Mouse (Mus musculus): ENCODE data around the gene Calr3. TPM values are rescaled to one million over a fixed set of nuclear protein-coding genes. Genes with fewer than 3 reads are reported as not detected.
A peak's percentile ranks its signal among the peaks of the same experiment; 100 is the strongest.

The Calr3 gene
- polyA plus RNA-seq, 1 experiment from 2014 or later, result 1.1 TPM

GRCm38 (mm10) chr8:72429676-72430075, 14.0 kb downstream of the Calr3 start:
- H3K27ac ChIP-seq, result no peak overlapping the region
- no peak overlapping the region for H3K9ac ChIP-seq
- H3K36me3 ChIP-seq, result no peaks in the 10 kb centered on the region
- WGBS, result 52% methylated on average over 13 of the region's 13 CpGs
- ATAC-seq (ENCODE audit: insufficient number of reproducible peaks, insufficient read depth, low FRiP score, low TSS enrichment, low read depth), result no peak
- no peak overlapping the region for H3K4me3 ChIP-seq
- no peaks in the 10 kb centered on the region for H3K9me3 ChIP-seq
- no peaks in the 10 kb centered on the region for H3K4me1 ChIP-seq
- no peaks in the 10 kb centered on the region for H3K27me3 ChIP-seq
- no peak overlapping the region for H3K4me2 ChIP-seq

- 0 out of 2 replicates have a peak overlapping the region, but pooled peaks have one; percentile 64 for H3K4me2 ChIP-seq
These were observed 20.7 kb downstream of the Calr3 start for GRCm38 (mm10) chr8:72422926-72423325.

GRCm38 (mm10) chr8:72421362-72422335, 22.0 kb downstream of the Calr3 start, which contains the start of gene Eps15l1:
Gene Eps15l1, minus strand, starts transcription at chr8:72421460.
- H3K9me3 ChIP-seq, result no peaks in the 10 kb centered on the region
- no peaks in the 10 kb centered on the region for H3K36me3 ChIP-seq
- H3K4me2 ChIP-seq, result peak within 1 kb of the TSS; percentile 64
- peak; percentile 97 for ATAC-seq (ENCODE audit: insufficient number of reproducible peaks, insufficient read depth, low FRiP score, low TSS enrichment, low read depth)
- H3K4me1 ChIP-seq, result peaks cover 44% of the 10 kb centered on the region
- H3K27me3 ChIP-seq, result no peaks in the 10 kb centered on the region
- under 1% methylated on average over 48 of the region's 48 CpGs for WGBS
- peak within 1 kb of the TSS; percentile 80 for H3K4me3 ChIP-seq
- H3K9ac ChIP-seq, result peak within 1 kb of the TSS; percentile 90
- peak within 1 kb of the TSS; percentile 95 for H3K27ac ChIP-seq

More at GRCm38 (mm10) chr8:72422926-72423325, 20.7 kb downstream of the Calr3 start:
- Histone ChIP-seq H3K27me3 (no peaks in the 10 kb centered on the region), H3K9me3 (no peaks in the 10 kb centered on the region), H3K9ac (no peak overlapping the region), H3K27ac (no peak overlapping the region; the same call in 1 of the 2 replicates), H3K4me1 (peaks cover 31% of the 10 kb centered on the region), H3K36me3 (no peaks in the 10 kb centered on the region), H3K4me3 (no peak overlapping the region)
- ATAC-seq (ENCODE audit: insufficient number of reproducible peaks, insufficient read depth, low FRiP score, low TSS enrichment, low read depth), result no peak
- 68% methylated on average over 1 of the region's 1 CpGs for WGBS

- WGBS, result under 1% methylated on average over 70 of the region's 73 CpGs
- peak; percentile 20; the same call in 1 of the 2 replicates for ATAC-seq (ENCODE audit: insufficient number of reproducible peaks, insufficient read depth, low FRiP score, low TSS enrichment, low read depth)
- H3K36me3 ChIP-seq, result no peaks in the 10 kb centered on the region
- H3K27me3 ChIP-seq, result no peaks in the 10 kb centered on the region
- peaks cover 52% of the 10 kb centered on the region for H3K4me1 ChIP-seq
- peak overlapping the region; percentile 64 for H3K4me2 ChIP-seq
- peak overlapping the region; percentile 80 for H3K4me3 ChIP-seq
- H3K27ac ChIP-seq, result peak overlapping the region; percentile 95
- H3K9me3 ChIP-seq, result no peaks in the 10 kb centered on the region
- peak overlapping the region; percentile 90 for H3K9ac ChIP-seq
These were observed 22.9 kb downstream of the Calr3 start for GRCm38 (mm10) chr8:72420571-72421361.

- H3K27ac ChIP-seq, result no peak overlapping the region
- WGBS, result 95% methylated on average over 4 of the region's 4 CpGs
- peaks cover 75% of the 10 kb centered on the region for H3K4me1 ChIP-seq
- H3K4me3 ChIP-seq, result no peak overlapping the region
- no peak overlapping the region for H3K4me2 ChIP-seq
- H3K36me3 ChIP-seq, result peaks cover 5% of the 10 kb centered on the region; the same call in 1 of the 2 replicates
- no peak for ATAC-seq (ENCODE audit: insufficient number of reproducible peaks, insufficient read depth, low FRiP score, low TSS enrichment, low read depth)
- no peaks in the 10 kb centered on the region for H3K9me3 ChIP-seq
- no peak overlapping the region for H3K9ac ChIP-seq
- H3K27me3 ChIP-seq, result no peaks in the 10 kb centered on the region
These were observed 25.6 kb downstream of the Calr3 start for GRCm38 (mm10) chr8:72418073-72418472.

GRCm38 (mm10) chr8:72415252-72415651, 28.4 kb downstream of the Calr3 start:
- no peak overlapping the region for H3K4me3 ChIP-seq
- H3K4me1 ChIP-seq, result peaks cover 71% of the 10 kb centered on the region
- H3K9me3 ChIP-seq, result no peaks in the 10 kb centered on the region
- H3K36me3 ChIP-seq, result peaks cover 13% of the 10 kb centered on the region; the same call in 1 of the 2 replicates
- no peak overlapping the region for H3K4me2 ChIP-seq
- H3K27ac ChIP-seq, result peak overlapping the region; percentile 61
- WGBS, result 69% methylated on average over 2 of the region's 2 CpGs
- peak overlapping the region; percentile 37; the same call in 1 of the 2 replicates for H3K9ac ChIP-seq
- no peak for ATAC-seq (ENCODE audit: insufficient number of reproducible peaks, insufficient read depth, low FRiP score, low TSS enrichment, low read depth)
- H3K27me3 ChIP-seq, result no peaks in the 10 kb centered on the region

- H3K27ac ChIP-seq, result no peak overlapping the region
- no peak for ATAC-seq (ENCODE audit: insufficient number of reproducible peaks, insufficient read depth, low FRiP score, low TSS enrichment, low read depth)
- H3K36me3 ChIP-seq, result peaks cover 13% of the 10 kb centered on the region; the same call in 1 of the 2 replicates
- no peak overlapping the region for H3K4me3 ChIP-seq
- no peak overlapping the region for H3K4me2 ChIP-seq
- H3K9me3 ChIP-seq, result no peaks in the 10 kb centered on the region
- no peak overlapping the region for H3K9ac ChIP-seq
- no peaks in the 10 kb centered on the region for H3K27me3 ChIP-seq
- peaks cover 70% of the 10 kb centered on the region for H3K4me1 ChIP-seq
- WGBS, result 86% methylated on average over 7 of the region's 7 CpGs
These were observed 29.8 kb downstream of the Calr3 start for GRCm38 (mm10) chr8:72413839-72414238.

GRCm38 (mm10) chr8:72409443-72409842, 34.2 kb downstream of the Calr3 start:
- H3K4me3 ChIP-seq, result no peak overlapping the region
- peaks cover 13% of the 10 kb centered on the region; the same call in 1 of the 2 replicates for H3K36me3 ChIP-seq
- no peaks in the 10 kb centered on the region for H3K27me3 ChIP-seq
- H3K9me3 ChIP-seq, result no peaks in the 10 kb centered on the region
- H3K9ac ChIP-seq, result no peak overlapping the region
- no peak overlapping the region for H3K4me2 ChIP-seq
- peak overlapping the region; percentile 28; the same call in 1 of the 2 replicates for H3K27ac ChIP-seq
- ATAC-seq (ENCODE audit: insufficient number of reproducible peaks, insufficient read depth, low FRiP score, low TSS enrichment, low read depth), result no peak
- peaks cover 28% of the 10 kb centered on the region for H3K4me1 ChIP-seq
- 23% methylated on average over 3 of the region's 3 CpGs for WGBS

GRCm38 (mm10) chr8:72407878-72408277, 35.8 kb downstream of the Calr3 start:
- Histone ChIP-seq H3K4me3 (no peak overlapping the region), H3K27me3 (no peaks in the 10 kb centered on the region), H3K4me2 (no peak overlapping the region), H3K36me3 (peaks cover 8% of the 10 kb centered on the region; the same call in 1 of the 2 replicates), H3K27ac (no peak overlapping the region), H3K9ac (no peak overlapping the region), H3K4me1 (peaks cover 16% of the 10 kb centered on the region), H3K9me3 (no peaks in the 10 kb centered on the region)
- no peak for ATAC-seq (ENCODE audit: insufficient number of reproducible peaks, insufficient read depth, low FRiP score, low TSS enrichment, low read depth)
- 76% methylated on average over 1 of the region's 1 CpGs for WGBS

- Histone ChIP-seq H3K9ac (no peak overlapping the region), H3K4me3 (no peak overlapping the region), H3K4me1 (0 out of 2 replicates have a peak, but pooled peaks cover 3% of the 10 kb centered on the region), H3K27ac (no peak overlapping the region), H3K9me3 (no peaks in the 10 kb centered on the region), H3K36me3 (peaks cover 20% of the 10 kb centered on the region), H3K27me3 (no peaks in the 10 kb centered on the region), H3K4me2 (no peak overlapping the region)
- no peak for ATAC-seq (ENCODE audit: insufficient number of reproducible peaks, insufficient read depth, low FRiP score, low TSS enrichment, low read depth)
- WGBS, result 94% methylated on average over 3 of the region's 3 CpGs
These were observed 40.7 kb downstream of the Calr3 start for GRCm38 (mm10) chr8:72402981-72403380.

- Histone ChIP-seq H3K9ac (no peak overlapping the region), H3K9me3 (no peaks in the 10 kb centered on the region), H3K4me2 (no peak overlapping the region), H3K4me3 (no peak overlapping the region), H3K4me1 (0 out of 2 replicates have a peak, but pooled peaks cover 3% of the 10 kb centered on the region), H3K27ac (no peak overlapping the region), H3K27me3 (no peaks in the 10 kb centered on the region), H3K36me3 (peaks cover 34% of the 10 kb centered on the region)
- ATAC-seq (ENCODE audit: insufficient number of reproducible peaks, insufficient read depth, low FRiP score, low TSS enrichment, low read depth), result no peak
- WGBS, result 77% methylated on average over 1 of the region's 1 CpGs
These were observed 42.3 kb downstream of the Calr3 start for GRCm38 (mm10) chr8:72401381-72401780.

All from embryonic facial prominence, embryonic 13.5 days (tissue).